Mouse (Mus musculus) kidney, embryonic 16.5 days (tissue): ENCODE results near the gene Cpox. TPM values are rescaled to one million over a fixed set of nuclear protein-coding genes. Genes with fewer than 3 reads are reported as not detected.

Source experiments
- ATAC-seq: fragments of 200-750 bp; cut with Nextera tagmentation; 2 replicates; pipeline ENCODE4 v1.8.0; 2017; ENCODE audit warnings: moderate TSS enrichment; ENCODE audit not compliant: low FRiP score, low TSS enrichment
- H3K27ac ChIP-seq: fragments of 300-500 bp; sonication (generic); 2 replicates; pipeline ENCODE4 v1.5.1; 2014; ENCODE audit warnings: low read length
- H3K27me3 ChIP-seq: fragments of 300-500 bp; sonication (generic); 2 replicates; pipeline ENCODE4 v1.6.1; 2014; ENCODE audit warnings: low read length, control low read depth, mixed read lengths; ENCODE audit not compliant: insufficient read depth
- H3K36me3 ChIP-seq: fragments of 300-500 bp; sonication (generic); 2 replicates; pipeline ENCODE4 v1.6.1; 2014; ENCODE audit warnings: low read length, control low read depth, mixed read lengths; ENCODE audit not compliant: insufficient read depth
- H3K4me1 ChIP-seq: fragments of 300-500 bp; sonication (generic); 2 replicates; pipeline ENCODE4 v1.6.1; 2014; ENCODE audit warnings: low read length, control low read depth, mixed read lengths; ENCODE audit not compliant: insufficient read depth
- H3K4me2 ChIP-seq: fragments of 300-500 bp; sonication (generic); replicated peaks from 2 replicates; pipeline ENCODE4 v1.6.1; 2014; ENCODE audit warnings: low read depth, low read length
- H3K4me3 ChIP-seq: fragments of 300-500 bp; sonication (generic); 2 replicates; pipeline ENCODE4 v1.5.1; 2014; ENCODE audit warnings: mild to moderate bottlenecking, low read length
- H3K9ac ChIP-seq: fragments of 300-500 bp; sonication (generic); replicated peaks from 2 replicates; pipeline ENCODE4 v1.6.1; 2014; ENCODE audit warnings: low read length
- H3K9me3 ChIP-seq: fragments of 300-500 bp; sonication (generic); 2 replicates; pipeline ENCODE4 v1.6.1; 2016; ENCODE audit warnings: low read length, control low read depth
- WGBS: fragments of 180-500 bp; shearing (Covaris S2); extraction: QIAGEN DNeasy Blood & Tissue Kit; methylation state at CpG from one replicate; pipeline ENCODE4 v1.1.7; 2014; 5-methylcytosine and 5-hydroxymethylcytosine counted together
- polyA plus RNA-seq: library from polyadenylated mRNA; unstranded; fragments of >200 nt; fragmentation: Nextera tagmentation; extraction: Ambion mirVana; gene quantifications from 2 replicates; pipeline ENCODE4 v1.2.1, GENCODE M21; 2015

The Cpox gene
- polyA plus RNA-seq, 1 experiment from 2014 or later: 34.5 TPM

- no peak overlapping the region for H3K4me2 ChIP-seq
- no peak overlapping the region for H3K9ac ChIP-seq
- no peak for ATAC-seq
- H3K9me3 ChIP-seq: no peaks in the 10 kb centered on the region
- no peaks in the 10 kb centered on the region for H3K36me3 ChIP-seq
- H3K27me3 ChIP-seq: no peaks in the 10 kb centered on the region
- no peak overlapping the region for H3K27ac ChIP-seq
- 89% methylated on average over 5 of the region's 5 CpGs for WGBS
- no peak overlapping the region for H3K4me3 ChIP-seq
- H3K4me1 ChIP-seq: no peaks in the 10 kb centered on the region
Measured at GRCm38 (mm10) chr16:58690322-58690732, 20.2 kb downstream of the Cpox start.

- H3K4me1 ChIP-seq: no peaks in the 10 kb centered on the region
- H3K4me2 ChIP-seq: no peak overlapping the region
- H3K9ac ChIP-seq: no peak overlapping the region
- H3K4me3 ChIP-seq: no peak overlapping the region
- no peaks in the 10 kb centered on the region for H3K9me3 ChIP-seq
- ATAC-seq: no peak
- no peaks in the 10 kb centered on the region for H3K36me3 ChIP-seq
- H3K27me3 ChIP-seq: no peaks in the 10 kb centered on the region
- 94% methylated on average over 5 of the region's 5 CpGs for WGBS
- no peak overlapping the region for H3K27ac ChIP-seq
Measured at GRCm38 (mm10) chr16:58694091-58694490, 24.0 kb downstream of the Cpox start.

- H3K9ac ChIP-seq: no peak overlapping the region
- no peak overlapping the region for H3K4me3 ChIP-seq
- no peaks in the 10 kb centered on the region for H3K4me1 ChIP-seq
- no peaks in the 10 kb centered on the region for H3K36me3 ChIP-seq
- ATAC-seq: no peak
- H3K9me3 ChIP-seq: no peaks in the 10 kb centered on the region
- WGBS: 85% methylated on average over 3 of the region's 3 CpGs
- no peak overlapping the region for H3K4me2 ChIP-seq
- H3K27ac ChIP-seq: no peak overlapping the region
- H3K27me3 ChIP-seq: no peaks in the 10 kb centered on the region
Measured at GRCm38 (mm10) chr16:58696796-58697195, 26.7 kb downstream of the Cpox start.

- 100% methylated on average over 1 of the region's 1 CpGs for WGBS
Measured at GRCm38 (mm10) chr16:58697261-58697660, 27.2 kb downstream of the Cpox start.

GRCm38 (mm10) chr16:58700174-58700573 is 30.1 kb downstream of the Cpox start:
- Histone ChIP-seq H3K4me3 (no peak overlapping the region), H3K9ac (no peak overlapping the region), H3K27me3 (no peaks in the 10 kb centered on the region), H3K27ac (no peak overlapping the region), H3K36me3 (no peaks in the 10 kb centered on the region), H3K4me2 (no peak overlapping the region), H3K9me3 (no peaks in the 10 kb centered on the region), H3K4me1 (no peaks in the 10 kb centered on the region)
- no peak for ATAC-seq
- 72% methylated on average over 6 of the region's 6 CpGs for WGBS

More at GRCm38 (mm10) chr16:58697261-58697660, 27.2 kb downstream of the Cpox start:
- ATAC-seq: no peak
- Histone ChIP-seq H3K27ac (no peak overlapping the region), H3K9ac (no peak overlapping the region), H3K36me3 (no peaks in the 10 kb centered on the region), H3K27me3 (no peaks in the 10 kb centered on the region), H3K4me2 (no peak overlapping the region), H3K4me3 (no peak overlapping the region), H3K4me1 (no peaks in the 10 kb centered on the region), H3K9me3 (no peaks in the 10 kb centered on the region)

- no peak for ATAC-seq
- H3K9me3 ChIP-seq: no peaks in the 10 kb centered on the region
- H3K4me3 ChIP-seq: no peak overlapping the region
- no peak overlapping the region for H3K27ac ChIP-seq
- no peak overlapping the region for H3K9ac ChIP-seq
- no peaks in the 10 kb centered on the region for H3K4me1 ChIP-seq
- WGBS: 78% methylated on average over 12 of the region's 12 CpGs
- no peaks in the 10 kb centered on the region for H3K27me3 ChIP-seq
- H3K36me3 ChIP-seq: no peaks in the 10 kb centered on the region
- H3K4me2 ChIP-seq: no peak overlapping the region
Measured at GRCm38 (mm10) chr16:58700816-58701424, 30.8 kb downstream of the Cpox start.

GRCm38 (mm10) chr16:58701779-58702178 is 31.7 kb downstream of the Cpox start:
- no peak overlapping the region for H3K27ac ChIP-seq
- ATAC-seq: no peak
- no peak overlapping the region for H3K4me3 ChIP-seq
- no peak overlapping the region for H3K4me2 ChIP-seq
- H3K9ac ChIP-seq: no peak overlapping the region
- H3K9me3 ChIP-seq: no peaks in the 10 kb centered on the region
- H3K4me1 ChIP-seq: no peaks in the 10 kb centered on the region
- H3K36me3 ChIP-seq: no peaks in the 10 kb centered on the region
- H3K27me3 ChIP-seq: no peaks in the 10 kb centered on the region
- 43% methylated on average over 6 of the region's 6 CpGs for WGBS

- H3K4me3 ChIP-seq: no peak overlapping the region
- H3K9me3 ChIP-seq: no peaks in the 10 kb centered on the region
- H3K27me3 ChIP-seq: no peaks in the 10 kb centered on the region
- H3K27ac ChIP-seq: no peak overlapping the region
- H3K36me3 ChIP-seq: no peaks in the 10 kb centered on the region
- no peak overlapping the region for H3K9ac ChIP-seq
- 66% methylated on average over 10 of the region's 10 CpGs for WGBS
- no peaks in the 10 kb centered on the region for H3K4me1 ChIP-seq
- ATAC-seq: no peak
- no peak overlapping the region for H3K4me2 ChIP-seq
Measured at GRCm38 (mm10) chr16:58702329-58702932, 32.3 kb downstream of the Cpox start.

GRCm38 (mm10) chr16:58703382-58704124 is 33.5 kb downstream of the Cpox start:
- no peak for ATAC-seq
- Histone ChIP-seq H3K36me3 (no peaks in the 10 kb centered on the region), H3K27me3 (no peaks in the 10 kb centered on the region), H3K4me3 (no peak overlapping the region), H3K9me3 (no peaks in the 10 kb centered on the region), H3K27ac (no peak overlapping the region), H3K4me2 (no peak overlapping the region), H3K9ac (no peak overlapping the region), H3K4me1 (no peaks in the 10 kb centered on the region)
- WGBS: 25% methylated on average over 10 of the region's 10 CpGs

GRCm38 (mm10) chr16:58704999-58705398 is 34.9 kb downstream of the Cpox start:
- Histone ChIP-seq H3K4me3 (no peak overlapping the region), H3K4me1 (no peaks in the 10 kb centered on the region), H3K9ac (no peak overlapping the region), H3K36me3 (no peaks in the 10 kb centered on the region), H3K4me2 (no peak overlapping the region), H3K27ac (no peak overlapping the region), H3K27me3 (no peaks in the 10 kb centered on the region), H3K9me3 (no peaks in the 10 kb centered on the region)
- no peak for ATAC-seq
